In the genomic region with DNA sequence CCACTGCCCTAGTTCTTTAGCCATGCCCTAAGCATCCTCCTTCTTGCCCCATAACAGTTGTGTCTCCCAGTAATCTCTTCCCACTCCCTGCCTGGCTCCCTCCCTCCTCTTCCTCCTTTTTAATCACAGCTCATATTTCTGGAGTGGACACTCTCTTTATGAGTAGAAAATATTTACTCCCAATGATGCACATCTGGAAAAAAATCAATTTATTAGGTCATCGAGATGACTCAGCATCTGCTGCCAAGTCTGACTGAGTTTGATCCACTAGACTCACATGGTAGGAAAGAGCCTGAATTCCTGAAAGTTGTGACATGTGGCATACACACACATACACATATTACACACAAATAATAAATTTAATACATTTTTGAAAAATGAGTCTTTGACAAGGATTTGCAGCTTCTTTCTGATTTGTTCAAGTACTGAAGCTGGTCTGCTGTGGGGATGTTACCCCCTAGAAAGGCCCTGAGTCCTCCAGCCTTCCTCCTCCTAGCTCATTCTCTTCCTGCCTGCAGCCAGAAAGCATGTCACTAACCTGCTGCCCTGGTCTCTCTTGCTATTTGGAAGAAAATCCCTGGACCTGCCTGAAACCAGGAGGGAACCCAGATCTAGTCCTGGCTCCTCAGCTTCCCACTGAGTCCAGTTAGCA, we compare ENCODE assay signal across 9 mouse cellular contexts. TPM values are rescaled to one million over a fixed set of nuclear protein-coding genes. Genes with fewer than 3 reads are reported as not detected.
DNase-seq lines count a peak whose midpoint lies in the region; ATAC-seq and TF ChIP-seq lines count a peak whose summit lies in the region.
"Had no signal": no experiment of that assay in that cellular context is flagged by ENCODE, and none has a peak within 500 bp of the region (broad histone marks: within the 10 kb centered on the region; RNA-seq: fewer than 3 reads in every experiment).

No protein-coding gene starts in this region.

- no peaks in the 10 kb centered on the region for H3K36me3 ChIP-seq in neural tube, embryonic 11.5 days (ENCODE audit: control insufficient read depth, insufficient read depth, low read length)
- no peaks in the 10 kb centered on the region for H3K36me3 ChIP-seq in forebrain, postnatal 0 days (ENCODE audit: insufficient read depth)
- H3K36me3 ChIP-seq in limb, embryonic 15.5 days, result peaks cover 7% of the 10 kb centered on the region; the same call in 1 of the 2 replicates
- no peaks in the 10 kb centered on the region for H3K36me3 ChIP-seq in stomach, embryonic 15.5 days

- H3K27me3 ChIP-seq in neural tube, embryonic 11.5 days (ENCODE audit: control insufficient read depth, insufficient read depth, low read length), result no peaks in the 10 kb centered on the region
- no peaks in the 10 kb centered on the region for H3K27me3 ChIP-seq in forebrain, postnatal 0 days (ENCODE audit: insufficient read depth, low read length)
- H3K27me3 ChIP-seq in limb, embryonic 15.5 days, result no peaks in the 10 kb centered on the region
- no peaks in the 10 kb centered on the region for H3K27me3 ChIP-seq in stomach, embryonic 15.5 days (replicated peaks)

- H3K27ac ChIP-seq in neural tube, embryonic 11.5 days (ENCODE audit: low read depth, low read length), result no peak overlapping the region
- H3K27ac ChIP-seq in forebrain, postnatal 0 days (ENCODE audit: low read depth, low read length), result no peak overlapping the region
- H3K27ac ChIP-seq in limb, embryonic 15.5 days, result peak overlapping the region; percentile 81
- peak overlapping the region; percentile 82 for H3K27ac ChIP-seq in stomach, embryonic 15.5 days

- peak overlapping the region; percentile 36 for H3K4me2 ChIP-seq in neural tube, embryonic 11.5 days (ENCODE audit: low read depth)
- peak overlapping the region; percentile 53 for H3K4me2 ChIP-seq in forebrain, postnatal 0 days (ENCODE audit: low read depth)
- H3K4me2 ChIP-seq in limb, embryonic 15.5 days, result peak overlapping the region; percentile 55
- H3K4me2 ChIP-seq in stomach, embryonic 15.5 days, result peak overlapping the region; percentile 71

- H3K9ac ChIP-seq in neural tube, embryonic 11.5 days (ENCODE audit: low read length), result no peak overlapping the region; the same call in 1 of the 2 replicates
- H3K9ac ChIP-seq in forebrain, postnatal 0 days, result peak overlapping the region; percentile 44
- no peak overlapping the region for H3K9ac ChIP-seq in limb, embryonic 15.5 days
- H3K9ac ChIP-seq in stomach, embryonic 15.5 days, result no peak overlapping the region

- H3K4me1 ChIP-seq in neural tube, embryonic 11.5 days (ENCODE audit: control insufficient read depth, insufficient read depth, low read length), result no peaks in the 10 kb centered on the region
- H3K4me1 ChIP-seq in forebrain, postnatal 0 days (ENCODE audit: insufficient read depth), result peaks cover 6% of the 10 kb centered on the region; the same call in 1 of the 2 replicates
- H3K4me1 ChIP-seq in limb, embryonic 15.5 days, result peaks cover 15% of the 10 kb centered on the region
- peaks cover 6% of the 10 kb centered on the region for H3K4me1 ChIP-seq in stomach, embryonic 15.5 days

- TF ChIP-seq CTCF in forebrain, postnatal 0 days (IDR thresholded peaks at IDR 0.05; ENCODE audit: low read depth), result no peak

- H3K4me3 ChIP-seq in neural tube, embryonic 11.5 days (ENCODE audit: low read depth, low read length), result no peak overlapping the region
- H3K4me3 ChIP-seq in forebrain, postnatal 0 days (ENCODE audit: low read depth, low read length), result peak overlapping the region; percentile 34
- peak overlapping the region; percentile 41 for H3K4me3 ChIP-seq in limb, embryonic 15.5 days
- peak overlapping the region; percentile 43 for H3K4me3 ChIP-seq in stomach, embryonic 15.5 days (replicated peaks)

- WGBS in neural tube, embryonic 11.5 days, result 90% methylated on average over 1 of the region's 1 CpGs
- WGBS in forebrain, postnatal 0 days, result 96% methylated on average over 1 of the region's 1 CpGs
- 59% methylated on average over 1 of the region's 1 CpGs for WGBS in limb, embryonic 15.5 days
- 92% methylated on average over 1 of the region's 1 CpGs for WGBS in stomach, embryonic 15.5 days

- DNase-seq in neural tube, embryonic 11.5 days (ENCODE audit: low spot score), result no peak
- DNase-seq in neural tube, embryonic 10.5 days (ENCODE audit: extremely low spot score, low spot score), result no peak
- no peak for DNase-seq in forebrain, postnatal 0 days
- no peak for DNase-seq in adrenal gland, adult 2 months
- DNase-seq in layer of hippocampus, adult 9-10 months (ENCODE audit: low spot score), result no peak

- no peaks in the 10 kb centered on the region for H3K9me3 ChIP-seq in neural tube, embryonic 11.5 days (ENCODE audit: control insufficient read depth, low read length)
- H3K9me3 ChIP-seq in forebrain, postnatal 0 days (ENCODE audit: low read length), result no peaks in the 10 kb centered on the region
- H3K9me3 ChIP-seq in limb, embryonic 15.5 days, result no peaks in the 10 kb centered on the region
- no peaks in the 10 kb centered on the region for H3K9me3 ChIP-seq in stomach, embryonic 15.5 days

- peak; percentile 55; the same call in 1 of the 2 replicates for ATAC-seq in neural tube, embryonic 11.5 days (ENCODE audit: insufficient read depth, low FRiP score, low TSS enrichment)
- ATAC-seq in forebrain, postnatal 0 days, result no peak
- ATAC-seq in limb, embryonic 15.5 days (ENCODE audit: insufficient number of reproducible peaks, low FRiP score, low TSS enrichment, low read depth), result no peak
- no peak for ATAC-seq in stomach, embryonic 15.5 days (ENCODE audit: insufficient read depth, low FRiP score, low read depth)
- ATAC-seq in megakaryocyte progenitor cell, adult 5-6 weeks (replicated peaks; ENCODE audit: poor library complexity), result no peak; the same call in 1 of the 2 replicates

RNA-seq across cellular contexts. Expression of gene Gm4952, which starts 27.0 kb away (rescaled TPM):
- polyA plus RNA-seq in neural tube, embryonic 11.5 days (2014; fragmentation: Nextera tagmentation; extraction: Ambion mirVana), result not detected in 2 replicates
- total RNA-seq in forebrain, postnatal 0 days (2014; rRNA removed), result 0.29 and 0.31 TPM in 2 replicates
- polyA plus RNA-seq in forebrain, postnatal 0 days (2015; fragmentation: Nextera tagmentation; extraction: Ambion mirVana), result 0.13 and 0.19 TPM in 2 replicates
- 0.10 TPM in 1 of 2 replicates, not detected in the other for polyA plus RNA-seq in limb, embryonic 15.5 days (2015; fragmentation: Nextera tagmentation; extraction: Ambion mirVana)
- 0.32 and 0.43 TPM in 2 replicates for polyA plus RNA-seq in stomach, embryonic 15.5 days (2015; fragmentation: Nextera tagmentation; extraction: Ambion mirVana)
- total RNA-seq in megakaryocyte progenitor cell, adult 5-6 weeks (2015), result not detected in 2 replicates
- not detected in 2 replicates for total RNA-seq in megakaryocyte progenitor cell, adult 5-6 weeks (2017)
- under 1 TPM; 0.17 to 0.40 TPM for total RNA-seq in adrenal gland, adult 2 months (2021)
- not detected in 2 replicates for polyA plus RNA-seq in adrenal gland, adult 2 months (2012; rRNA removed)
- total RNA-seq: layer of hippocampus, adult 8-10 months had no signal

RNA-seq across cellular contexts. Expression of gene Fam111a, which starts 27.2 kb away (rescaled TPM):
- 22.5 and 24.5 TPM in 2 replicates for polyA plus RNA-seq in neural tube, embryonic 11.5 days (2014; fragmentation: Nextera tagmentation; extraction: Ambion mirVana)
- 4.3 and 4.4 TPM in 2 replicates for total RNA-seq in forebrain, postnatal 0 days (2014; rRNA removed)
- polyA plus RNA-seq in forebrain, postnatal 0 days (2015; fragmentation: Nextera tagmentation; extraction: Ambion mirVana), result 2.9 and 3.2 TPM in 2 replicates
- polyA plus RNA-seq in limb, embryonic 15.5 days (2015; fragmentation: Nextera tagmentation; extraction: Ambion mirVana), result 24.0 and 25.5 TPM in 2 replicates
- polyA plus RNA-seq in stomach, embryonic 15.5 days (2015; fragmentation: Nextera tagmentation; extraction: Ambion mirVana), result 20.5 and 21.1 TPM in 2 replicates
- total RNA-seq in megakaryocyte progenitor cell, adult 5-6 weeks (2015), result 193 and 210 TPM in 2 replicates
- total RNA-seq in megakaryocyte progenitor cell, adult 5-6 weeks (2017), result 232 and 248 TPM in 2 replicates
- 1 to 10 TPM; 3.8 to 4.4 TPM for total RNA-seq in adrenal gland, adult 2 months (2021)
- polyA plus RNA-seq in adrenal gland, adult 2 months (2012; rRNA removed), result 0.09 and 0.18 TPM in 2 replicates

Comparison
In these comparisons a context has a peak if more than half of its experiments do, and no peak if none do; other contexts are left out.
1. H3K27ac ChIP-seq: peak in limb, embryonic 15.5 days (single experiment) and stomach, embryonic 15.5 days (single experiment); none in neural tube, embryonic 11.5 days (single experiment) and forebrain, postnatal 0 days (single experiment).
2. Peak in every context shown above with its lines, with median percentiles within 50 percentile points of each other: H3K4me2 ChIP-seq.